Mouse (Mus musculus): ENCODE results near the gene Mylpf.

DNA sequence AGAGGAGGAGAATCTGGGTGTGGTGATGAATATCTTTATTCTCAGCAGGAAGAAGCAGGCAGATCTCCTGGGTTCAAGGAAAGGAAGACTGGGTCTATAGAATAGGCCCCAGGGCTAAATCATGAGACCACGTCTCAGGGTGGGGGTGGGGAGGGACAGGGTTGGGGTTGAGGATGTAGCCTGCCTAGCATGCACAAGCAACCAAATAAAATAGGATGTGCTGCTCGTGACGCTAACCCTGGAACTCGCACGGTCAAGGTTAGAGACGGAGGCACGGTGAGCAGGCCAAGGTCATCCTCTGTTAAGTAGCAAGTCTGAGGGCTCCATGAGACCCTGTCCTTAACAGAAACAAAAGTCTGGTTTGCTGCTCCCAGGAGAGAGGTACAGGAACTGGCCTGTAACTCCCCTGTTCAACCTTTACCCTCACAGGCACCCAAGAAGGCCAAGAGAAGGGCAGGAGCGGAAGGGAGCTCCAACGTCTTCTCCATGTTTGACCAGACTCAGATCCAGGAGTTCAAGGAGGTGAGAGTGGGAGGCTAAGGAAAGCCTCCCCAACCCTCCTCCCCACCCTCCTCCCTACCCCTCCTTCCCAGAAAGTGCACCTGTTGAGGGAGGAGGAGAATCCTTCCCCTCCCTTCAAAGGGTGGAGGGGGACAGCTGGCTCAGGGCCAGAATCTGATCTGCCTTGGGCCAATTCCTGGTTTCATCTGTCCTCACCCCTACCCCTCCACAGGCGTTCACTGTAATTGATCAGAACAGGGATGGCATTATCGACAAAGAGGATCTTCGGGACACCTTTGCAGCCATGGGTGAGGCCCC lies 4.0 kb downstream of the Mylpf start:
- TF ChIP-seq GATA1 (IDR thresholded peaks at IDR 0.05; ENCODE audit: borderline replicate concordance, low read length) (no peak), CTCF (IDR thresholded peaks at IDR 0.05; ENCODE audit: low read depth, low read length) (no peak)

Data from G1E (cell line).